Mouse (Mus musculus) adrenal gland, postnatal 14 days (tissue): ENCODE measurements around the gene Gm17657. TPM values are rescaled to one million over a fixed set of nuclear protein-coding genes. Genes with fewer than 3 reads are reported as not detected.

Experiments used
- DNase-seq: peaks from one replicate; pipeline ENCODE4 v3.0.0; 2021; ENCODE audit warnings: mixed read lengths
- long read RNA-seq, 2 experiments: library from polyadenylated mRNA; stranded (forward); transcript quantifications; one replicate each; pipeline ENCODE4 v2.0.0; 2021
- total RNA-seq: library from RNA; stranded (reverse); gene quantifications from 2 replicates; pipeline ENCODE4 v1.2.3, GENCODE M21; 2021

Gene Gm17657
- not detected in 2 replicates for total RNA-seq
- long read RNA-seq, experiment 1: 0 reads
- long read RNA-seq, experiment 2: 0 reads

DNA sequence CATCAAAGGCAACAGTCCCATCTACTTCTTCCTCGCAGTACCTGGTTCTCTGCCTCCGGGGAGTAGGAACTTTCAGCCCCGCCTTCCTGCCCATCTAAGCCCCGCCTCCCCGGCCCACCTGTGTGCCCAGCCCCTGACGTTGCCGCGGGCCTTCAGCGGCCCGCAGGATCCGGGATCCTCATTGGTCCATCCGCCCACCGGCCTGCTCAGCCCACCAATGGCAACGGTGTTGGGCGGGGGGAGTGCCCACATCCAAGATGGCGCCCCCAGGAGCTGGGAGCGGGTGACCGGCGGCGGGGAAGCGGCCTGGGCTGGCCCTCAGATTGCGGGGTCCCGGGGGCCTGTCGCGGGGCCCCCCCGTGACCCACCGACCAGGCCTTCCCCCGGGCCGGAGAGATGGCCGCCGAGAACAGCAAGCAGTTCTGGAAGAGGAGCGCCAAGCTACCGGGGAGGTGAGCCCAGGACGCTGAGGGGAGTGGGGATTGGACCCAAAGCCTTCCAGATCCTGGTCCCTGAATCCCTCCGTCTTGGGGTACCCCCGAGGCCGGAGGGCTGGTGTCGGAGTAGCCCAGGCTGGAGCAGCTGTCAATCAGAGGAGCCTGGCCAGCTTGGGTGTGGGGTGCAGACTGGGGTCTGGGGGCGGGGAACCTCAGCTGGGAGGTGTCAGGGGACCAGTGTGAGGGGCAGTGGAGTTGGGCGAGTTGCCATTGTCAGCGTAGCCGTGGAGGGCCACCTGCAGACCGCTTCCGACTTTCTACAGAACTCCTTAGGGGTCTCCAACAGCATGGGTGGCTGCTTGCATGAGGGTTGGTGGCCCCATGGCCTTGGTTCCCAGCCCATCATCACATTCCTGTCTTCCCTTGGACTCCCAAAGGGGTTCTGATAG is at the start of gene Gm17657, which contains the start of gene Tbc1d22b:
Gene Gm17657, minus strand, starts transcription at position 96 of the 886 bp plus-strand sequence.
Gene Tbc1d22b, plus strand, starts transcription at position 243 of the 886 bp plus-strand sequence.
- DNase-seq: peak; percentile 98

DNA sequence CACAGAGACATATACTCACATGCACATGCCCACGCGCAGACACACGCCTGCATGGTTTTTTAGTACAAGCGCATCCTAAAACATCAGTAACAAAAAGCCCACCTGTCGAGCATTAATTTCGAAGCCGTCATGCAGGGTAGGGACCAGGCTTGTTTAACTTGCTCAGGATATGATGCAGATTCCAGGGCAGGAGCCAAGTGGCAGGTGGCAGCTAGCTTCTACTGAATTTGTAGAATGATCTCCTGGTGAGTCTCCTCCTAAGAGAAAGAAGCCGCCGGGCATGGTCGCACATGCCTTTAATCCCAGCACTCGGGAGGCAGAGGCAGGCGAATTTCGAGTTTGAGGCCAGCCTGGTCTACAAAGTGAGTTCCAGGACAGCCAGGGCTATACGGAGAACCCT is 49.6 kb upstream of the Gm17657 start:
- no peak for DNase-seq

DNA sequence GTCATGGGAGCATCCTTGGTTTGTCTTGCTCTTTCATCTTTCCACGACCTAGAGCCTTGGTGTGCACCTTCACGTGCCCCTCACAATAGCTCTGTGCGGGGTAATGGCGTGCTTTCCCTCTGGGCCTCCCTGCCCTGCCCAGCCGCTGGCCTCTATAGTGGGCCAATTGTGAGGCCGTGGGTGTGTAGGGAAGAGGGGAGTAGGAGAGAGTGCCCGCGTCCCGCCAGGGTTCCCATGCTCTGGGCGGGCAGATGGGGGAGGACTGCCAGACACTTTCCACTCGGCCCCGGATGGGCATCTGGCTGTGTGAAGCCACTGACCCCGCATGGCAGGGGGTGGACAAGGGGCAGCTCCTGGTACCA is 47.3 kb upstream of the Gm17657 start:
- DNase-seq: no peak

- DNase-seq: peak; percentile 64
These were observed 46.7 kb upstream of the Gm17657 start for GRCm38 (mm10) chr17:29595891-29596770.

GRCm38 (mm10) chr17:29589221-29589898 is 39.9 kb upstream of the Gm17657 start:
- no peak for DNase-seq

DNA sequence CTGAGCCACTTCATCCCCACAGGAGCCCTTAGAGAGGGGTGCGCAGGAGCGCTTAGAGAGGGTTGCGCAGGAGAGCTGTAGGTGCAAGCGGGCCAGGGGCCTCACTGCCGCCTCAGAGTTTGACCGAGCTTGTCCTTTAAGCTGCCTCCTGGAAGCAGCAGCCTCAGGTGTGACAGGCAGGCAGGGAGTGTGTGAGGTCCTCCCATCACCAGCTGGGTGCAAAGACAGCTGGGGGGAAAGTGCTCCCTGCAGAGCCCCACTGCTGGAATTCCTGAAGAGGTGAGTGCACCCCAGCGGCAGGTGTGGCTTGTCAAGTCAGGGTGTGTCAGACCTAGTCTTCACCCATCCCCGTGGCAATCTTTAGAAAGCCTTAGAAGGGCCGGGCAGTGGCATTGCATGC is 37.5 kb upstream of the Gm17657 start:
- DNase-seq: no peak

DNA sequence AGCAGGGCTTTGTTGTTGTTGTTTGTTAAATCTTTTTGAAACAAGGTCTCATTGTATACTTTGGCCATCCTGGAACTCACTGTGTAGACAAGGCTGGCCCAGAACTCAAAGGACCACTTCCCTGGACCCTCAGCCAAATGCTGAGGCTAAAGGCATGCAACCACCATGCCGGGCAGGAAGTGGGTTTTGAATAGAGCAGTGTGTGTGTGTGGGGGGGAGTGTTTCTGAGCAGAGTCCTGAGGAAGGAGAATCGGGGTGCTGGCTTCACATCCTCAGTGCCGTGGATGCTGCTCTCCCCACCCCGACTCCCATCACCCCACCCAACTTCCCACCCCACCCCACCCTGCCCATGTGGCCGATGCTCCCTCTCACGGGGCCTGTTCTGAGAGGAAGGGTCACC is 36.0 kb upstream of the Gm17657 start:
- DNase-seq: no peak

DNA sequence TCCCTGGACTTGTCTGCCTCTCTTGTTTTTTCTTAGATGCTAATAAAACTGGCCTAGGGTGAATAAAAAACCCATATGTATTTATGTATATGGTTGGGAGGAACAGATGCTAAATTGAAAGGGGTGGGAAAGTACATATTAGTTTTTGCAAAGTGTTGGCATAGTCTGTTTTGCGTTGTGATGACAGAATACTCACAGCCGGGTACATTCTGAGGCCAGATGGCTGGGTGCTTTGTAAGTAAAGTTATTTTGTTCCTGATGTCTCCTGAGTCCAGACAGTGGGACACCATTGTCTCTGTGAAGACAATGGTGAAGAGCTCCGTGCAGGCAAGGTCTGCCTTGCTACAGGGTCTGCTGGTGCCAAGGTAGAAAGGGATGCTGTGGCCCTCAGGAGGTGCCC is 35.3 kb upstream of the Gm17657 start:
- no peak for DNase-seq

DNA sequence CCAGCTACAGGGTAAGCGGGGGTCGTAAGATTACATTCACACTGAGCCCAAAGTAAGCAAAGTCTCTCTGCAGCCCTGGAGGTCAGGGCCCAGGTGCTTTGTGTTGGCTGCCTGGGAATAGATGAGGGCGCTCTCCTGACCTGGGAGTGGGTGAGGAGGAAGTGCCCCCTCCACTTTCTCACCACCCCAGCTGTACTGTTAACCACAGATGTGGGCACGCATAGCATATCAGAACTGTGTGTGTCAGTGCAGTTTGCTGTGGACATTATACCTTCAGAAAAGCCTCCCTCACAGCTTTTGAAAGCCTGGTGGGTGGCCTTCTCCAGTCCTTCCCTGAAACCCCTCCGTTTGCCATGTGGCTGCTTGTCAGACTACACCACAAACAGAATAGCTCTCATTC is 34.9 kb upstream of the Gm17657 start:
- DNase-seq: no peak

- no peak for DNase-seq
These were observed 34.1 kb upstream of the Gm17657 start for GRCm38 (mm10) chr17:29583569-29583968.

- DNase-seq: no peak
These were observed 30.2 kb upstream of the Gm17657 start for GRCm38 (mm10) chr17:29579579-29580126.

DNA sequence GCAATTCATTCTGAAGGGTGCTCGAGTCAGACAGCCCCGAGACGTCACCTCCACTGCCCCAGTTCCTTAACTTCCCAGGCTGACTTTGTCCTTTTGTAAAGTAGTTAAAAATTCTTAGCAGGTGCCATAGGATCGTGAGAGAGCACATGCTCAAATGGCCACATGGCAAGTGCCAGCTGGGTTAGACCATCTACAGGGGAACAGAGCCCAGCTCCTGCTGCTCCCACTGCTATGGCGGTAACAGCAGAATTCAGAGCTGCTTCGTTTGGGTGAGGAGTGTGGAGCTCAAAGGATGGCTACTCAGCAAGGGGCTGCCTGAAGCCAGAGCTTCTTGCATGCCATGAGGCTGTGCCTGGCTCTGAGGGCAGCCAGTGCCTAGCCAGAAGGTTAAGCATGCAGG is 20.4 kb upstream of the Gm17657 start:
- no peak for DNase-seq

DNA sequence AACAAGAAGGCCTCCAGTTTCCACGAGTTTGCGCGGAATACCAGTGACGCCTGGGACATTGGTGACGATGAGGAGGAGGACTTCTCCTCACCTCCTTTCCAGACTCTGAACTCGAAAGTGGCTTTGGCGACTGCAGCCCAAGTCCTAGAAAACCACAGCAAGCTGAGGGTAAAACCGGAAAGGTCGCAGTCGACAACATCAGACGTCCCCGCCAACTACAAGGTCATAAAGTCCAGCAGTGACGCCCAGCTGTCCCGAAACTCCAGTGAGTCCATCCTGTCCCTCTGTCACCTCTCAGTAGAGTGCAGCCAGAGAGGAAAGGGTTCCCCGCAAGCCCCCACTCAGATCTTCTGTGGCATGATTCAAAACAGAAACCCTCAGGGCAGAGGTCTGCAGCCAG is 19.0 kb upstream of the Gm17657 start:
- DNase-seq: peak; percentile 54

GRCm38 (mm10) chr17:29565521-29565920 is 16.1 kb upstream of the Gm17657 start:
- no peak for DNase-seq

DNA sequence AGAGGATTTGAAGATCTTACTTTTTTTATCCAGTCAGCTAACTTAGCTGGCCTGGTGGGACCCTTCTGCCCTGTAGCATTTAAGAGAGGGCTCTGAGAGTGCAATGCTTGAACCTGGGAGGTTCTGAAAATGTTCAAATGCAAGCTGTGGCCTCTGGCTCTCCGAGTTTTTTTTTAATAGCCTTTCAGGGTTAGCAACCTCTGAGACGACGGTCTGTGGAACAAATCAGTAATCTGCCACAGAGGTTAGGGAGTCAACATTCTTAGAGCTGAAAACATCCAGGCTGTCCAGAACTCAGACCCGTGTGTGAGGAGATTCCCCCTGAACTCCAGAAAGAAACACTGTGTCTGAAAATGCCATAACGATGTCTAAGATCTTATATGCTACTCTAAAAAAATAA is 9.0 kb upstream of the Gm17657 start:
- DNase-seq: no peak

GRCm38 (mm10) chr17:29556893-29557292 is 7.5 kb upstream of the Gm17657 start:
- peak; percentile 23 for DNase-seq

- peak; percentile 43 for DNase-seq
These were observed 7.0 kb upstream of the Gm17657 start for GRCm38 (mm10) chr17:29556456-29556855.

GRCm38 (mm10) chr17:29554176-29554575 is 4.7 kb upstream of the Gm17657 start:
- no peak for DNase-seq

DNA sequence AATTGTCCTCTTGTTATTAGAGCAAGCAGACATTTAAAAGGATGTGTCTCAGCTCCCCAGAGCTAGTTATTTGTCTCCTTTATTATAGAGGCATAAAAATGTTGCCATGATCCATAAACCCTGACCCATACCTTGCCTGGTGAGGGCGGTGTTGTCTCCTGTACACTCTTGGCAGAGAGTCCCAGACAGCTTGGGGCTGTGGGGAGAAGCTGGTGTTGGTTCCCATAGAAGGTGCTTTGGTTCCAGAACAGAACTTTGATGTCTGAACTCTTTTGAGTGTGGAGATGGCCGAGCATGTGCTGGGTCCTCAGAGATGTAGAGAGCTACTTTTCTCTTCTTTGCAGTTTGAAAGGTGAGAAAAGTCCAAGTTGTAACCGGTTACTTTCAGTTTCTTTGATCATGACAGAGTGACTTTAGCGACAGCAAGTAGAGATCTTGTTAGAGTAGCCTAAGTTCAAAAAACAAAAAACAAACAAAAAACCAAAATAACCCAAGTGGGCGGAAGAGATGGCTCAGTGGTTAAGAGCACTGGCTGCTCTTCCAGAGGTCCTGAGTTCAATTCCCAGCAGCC is 2.8 kb upstream of the Gm17657 start, which contains the start of gene Tmem217:
Gene Tmem217, minus strand, starts transcription at position 224 of the 571 bp plus-strand sequence.
- no peak for DNase-seq

GRCm38 (mm10) chr17:29551019-29551418 is 1.6 kb upstream of the Gm17657 start:
- no peak for DNase-seq

DNA sequence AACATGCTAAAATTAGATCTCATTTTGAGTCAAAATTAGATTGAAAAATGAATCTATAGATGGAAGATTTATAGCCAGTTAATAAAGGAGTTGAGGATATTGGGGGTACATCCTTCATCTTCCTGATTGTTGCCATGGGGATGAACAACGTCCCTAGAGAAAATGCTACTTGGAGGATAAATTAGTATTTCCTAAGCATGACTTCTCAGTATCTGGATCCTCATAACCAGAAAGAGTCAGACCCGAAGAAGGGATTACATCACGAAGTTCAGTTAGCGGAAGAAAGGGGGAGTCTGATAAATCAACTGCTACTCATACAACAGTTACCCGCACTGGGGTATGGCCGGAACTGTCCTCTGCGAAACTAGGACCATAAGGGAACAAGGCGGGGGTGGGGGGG is 444 bp downstream of the Gm17657 start:
- no peak for DNase-seq

- DNase-seq: no peak
These were observed 944 bp downstream of the Gm17657 start for GRCm38 (mm10) chr17:29548494-29548893.
